Mouse (Mus musculus) lung, postnatal 0 days (tissue): ENCODE results near the gene Agpat3.

Experiments
- CTCF ChIP-seq: IDR thresholded peaks from 2 replicates; pipeline ENCODE4 v1.5.1; 2016; ENCODE audit warnings: antibody characterized with exemption, mild to moderate bottlenecking
- EP300 ChIP-seq: IDR thresholded peaks from 2 replicates; pipeline ENCODE4 v1.6.1; 2016; ENCODE audit warnings: antibody characterized with exemption, mild to moderate bottlenecking, control low read depth

- TF ChIP-seq CTCF: no peak
- TF ChIP-seq EP300: no peak
Observed at GRCm38 (mm10) chr10:78277835-78278234, 74.5 kb downstream of the Agpat3 start.
